Mouse (Mus musculus) 416B (cell line): ENCODE measurements around the gene Gcnt7.

Experiments
- DNase-seq: peaks from one replicate; pipeline ENCODE4 v3.0.0; 2011; ENCODE audit warnings: low read depth

The Gcnt7 gene

GRCm38 (mm10) chr2:172460647-172461046 is 2.3 kb upstream of the Gcnt7 start:
- DNase-seq: no peak

- no peak for DNase-seq
These were observed 5.9 kb downstream of the Gcnt7 start for GRCm38 (mm10) chr2:172452458-172452857.

GRCm38 (mm10) chr2:172452031-172452430 is 6.4 kb downstream of the Gcnt7 start:
- DNase-seq: no peak

- no peak for DNase-seq
These were observed 7.8 kb downstream of the Gcnt7 start for GRCm38 (mm10) chr2:172450640-172451039.

- peak; percentile 21 for DNase-seq
These were observed 10.1 kb downstream of the Gcnt7 start for GRCm38 (mm10) chr2:172448329-172448728.

- peak; percentile 40 for DNase-seq
These were observed 11.1 kb downstream of the Gcnt7 start for GRCm38 (mm10) chr2:172447317-172447716.

GRCm38 (mm10) chr2:172445617-172446016 is 12.8 kb downstream of the Gcnt7 start:
- no peak for DNase-seq

GRCm38 (mm10) chr2:172441176-172441575 is 17.2 kb downstream of the Gcnt7 start:
- peak; percentile 62 for DNase-seq

GRCm38 (mm10) chr2:172440640-172441005 is 17.8 kb downstream of the Gcnt7 start:
- DNase-seq: no peak

GRCm38 (mm10) chr2:172439843-172440639 is 18.4 kb downstream of the Gcnt7 start, which contains the start of gene Rtf2:
Gene Rtf2, plus strand, starts transcription at chr2:172440556.
- DNase-seq: peak; percentile 99

GRCm38 (mm10) chr2:172437371-172437952 is 20.9 kb downstream of the Gcnt7 start:
- DNase-seq: peak; percentile 73

GRCm38 (mm10) chr2:172433746-172434145 is 24.6 kb downstream of the Gcnt7 start:
- DNase-seq: peak; percentile 53

GRCm38 (mm10) chr2:172430609-172431008 is 27.8 kb downstream of the Gcnt7 start:
- peak; percentile 53 for DNase-seq

GRCm38 (mm10) chr2:172418208-172418607 is 40.2 kb downstream of the Gcnt7 start:
- DNase-seq: no peak

- no peak for DNase-seq
These were observed 41.5 kb downstream of the Gcnt7 start for GRCm38 (mm10) chr2:172416876-172417275.

- no peak for DNase-seq
These were observed 42.2 kb downstream of the Gcnt7 start for GRCm38 (mm10) chr2:172416218-172416617.

GRCm38 (mm10) chr2:172413894-172414293 is 44.5 kb downstream of the Gcnt7 start:
- DNase-seq: no peak

- DNase-seq: no peak
These were observed 45.1 kb downstream of the Gcnt7 start for GRCm38 (mm10) chr2:172413273-172413672.

- peak; percentile 42 for DNase-seq
These were observed 45.9 kb downstream of the Gcnt7 start for GRCm38 (mm10) chr2:172412454-172412853.

GRCm38 (mm10) chr2:172411091-172411490 is 47.3 kb downstream of the Gcnt7 start:
- DNase-seq: peak; percentile 48

GRCm38 (mm10) chr2:172410686-172411085 is 47.7 kb downstream of the Gcnt7 start:
- no peak for DNase-seq

- no peak for DNase-seq
These were observed 50.9 kb downstream of the Gcnt7 start for GRCm38 (mm10) chr2:172407499-172407898.

- no peak for DNase-seq
These were observed 52.2 kb downstream of the Gcnt7 start for GRCm38 (mm10) chr2:172406173-172406572.

GRCm38 (mm10) chr2:172405011-172405410 is 53.4 kb downstream of the Gcnt7 start:
- no peak for DNase-seq
